Mouse (Mus musculus) intestine, embryonic 15.5 days (tissue): ENCODE data around the gene Cdt1. TPM values are rescaled to one million over a fixed set of nuclear protein-coding genes. Genes with fewer than 3 reads are reported as not detected.

ENCODE experiments used
- ATAC-seq: fragments of 200-750 bp; cut with Nextera tagmentation; 2 replicates; pipeline ENCODE4 v1.8.0; 2017; ENCODE audit warnings: moderate TSS enrichment, moderate library complexity
- H3K27ac ChIP-seq: fragments of 300-500 bp; sonication (generic); 2 replicates; pipeline ENCODE4 v1.5.1; 2015; ENCODE audit warnings: mild to moderate bottlenecking, inconsistent platforms
- H3K27me3 ChIP-seq: fragments of 300-500 bp; sonication (generic); replicated peaks from 2 replicates; pipeline ENCODE4 v1.6.1; 2015; ENCODE audit warnings: inconsistent platforms
- H3K36me3 ChIP-seq: fragments of 300-500 bp; sonication (generic); 2 replicates; pipeline ENCODE4 v1.6.1; 2015; ENCODE audit warnings: inconsistent platforms
- H3K4me1 ChIP-seq: fragments of 300-500 bp; sonication (generic); replicated peaks from 2 replicates; pipeline ENCODE4 v1.6.1; 2015; ENCODE audit warnings: inconsistent platforms
- H3K4me2 ChIP-seq: fragments of 300-500 bp; sonication (generic); replicated peaks from 2 replicates; pipeline ENCODE4 v1.6.1; 2015; ENCODE audit warnings: mild to moderate bottlenecking, inconsistent platforms
- H3K4me3 ChIP-seq: fragments of 300-500 bp; sonication (generic); replicated peaks from 2 replicates; pipeline ENCODE4 v1.5.1; 2015; ENCODE audit warnings: inconsistent platforms
- H3K9ac ChIP-seq: fragments of 300-500 bp; sonication (generic); 2 replicates; pipeline ENCODE4 v1.6.1; 2015; ENCODE audit warnings: inconsistent platforms
- H3K9me3 ChIP-seq: fragments of 300-500 bp; sonication (generic); 2 replicates; pipeline ENCODE4 v1.6.1; 2016; ENCODE audit warnings: inconsistent platforms
- WGBS: fragments of 180-500 bp; shearing (Covaris S2); methylation state at CpG from one replicate; pipeline ENCODE4 v1.1.7; 2015; 5-methylcytosine and 5-hydroxymethylcytosine counted together
- polyA plus RNA-seq: library from polyadenylated mRNA; unstranded; fragments of >200 nt; fragmentation: Nextera tagmentation; extraction: Ambion mirVana; gene quantifications from 2 replicates; pipeline ENCODE4 v1.2.1, GENCODE M21; 2015

Cdt1 gene
- polyA plus RNA-seq, 1 experiment from 2014 or later = 41.8 TPM

GRCm38 (mm10) chr8:122551265-122552051 is 16.4 kb upstream of the Cdt1 start, which contains the start of gene Piezo1:
Piezo1 (minus strand) TSS chr8:122551329.
- H3K27me3 ChIP-seq = no peaks in the 10 kb centered on the region
- H3K4me1 ChIP-seq = peaks cover 48% of the 10 kb centered on the region
- no peaks in the 10 kb centered on the region for H3K9me3 ChIP-seq
- peak within 1 kb of the TSS; percentile 90 for H3K27ac ChIP-seq
- peak within 1 kb of the TSS; percentile 92 for H3K4me2 ChIP-seq
- WGBS = 12% methylated on average over 44 of the region's 56 CpGs
- H3K36me3 ChIP-seq = no peaks in the 10 kb centered on the region
- peak; percentile 89 for ATAC-seq
- H3K4me3 ChIP-seq = peak within 1 kb of the TSS; percentile 87
- H3K9ac ChIP-seq = peak within 1 kb of the TSS; percentile 85

GRCm38 (mm10) chr8:122554786-122555185 is 13.0 kb upstream of the Cdt1 start:
- Histone ChIP-seq H3K36me3 (no peaks in the 10 kb centered on the region), H3K9me3 (no peaks in the 10 kb centered on the region), H3K4me1 (peaks cover 30% of the 10 kb centered on the region), H3K27me3 (no peaks in the 10 kb centered on the region), H3K27ac (no peak overlapping the region), H3K4me2 (no peak overlapping the region), H3K4me3 (no peak overlapping the region), H3K9ac (no peak overlapping the region)
- no peak for ATAC-seq
- WGBS = 69% methylated on average over 6 of the region's 6 CpGs

GRCm38 (mm10) chr8:122556030-122557009 is 11.5 kb upstream of the Cdt1 start:
- Histone ChIP-seq H3K27ac (peak overlapping the region; percentile 73), H3K4me1 (peaks cover 24% of the 10 kb centered on the region; the same call in 1 of the 2 replicates), H3K9ac (0 out of 2 replicates have a peak overlapping the region, but pooled peaks have one; percentile 1), H3K9me3 (no peaks in the 10 kb centered on the region), H3K27me3 (no peaks in the 10 kb centered on the region), H3K36me3 (no peaks in the 10 kb centered on the region), H3K4me2 (peak overlapping the region; percentile 17), H3K4me3 (no peak overlapping the region)
- ATAC-seq = peak; percentile 44
- 63% methylated on average over 12 of the region's 12 CpGs for WGBS

- WGBS = 35% methylated on average over 10 of the region's 10 CpGs
- peak overlapping the region; percentile 17 for H3K4me2 ChIP-seq
- H3K36me3 ChIP-seq = no peaks in the 10 kb centered on the region
- peak overlapping the region; percentile 25; the same call in 1 of the 2 replicates for H3K27ac ChIP-seq
- peaks cover 21% of the 10 kb centered on the region; the same call in 1 of the 2 replicates for H3K4me1 ChIP-seq
- H3K9me3 ChIP-seq = no peaks in the 10 kb centered on the region
- H3K4me3 ChIP-seq = no peak overlapping the region
- H3K27me3 ChIP-seq = no peaks in the 10 kb centered on the region
- ATAC-seq = peak; percentile 39; the same call in 1 of the 2 replicates
- no peak overlapping the region for H3K9ac ChIP-seq
Measured at GRCm38 (mm10) chr8:122557248-122558038, 10.4 kb upstream of the Cdt1 start.

- H3K4me2 ChIP-seq = no peak overlapping the region
- no peak overlapping the region for H3K9ac ChIP-seq
- 17% methylated on average over 12 of the region's 12 CpGs for WGBS
- no peaks in the 10 kb centered on the region for H3K27me3 ChIP-seq
- H3K9me3 ChIP-seq = no peaks in the 10 kb centered on the region
- ATAC-seq = no peak; the same call in 1 of the 2 replicates
- no peak overlapping the region for H3K27ac ChIP-seq
- H3K4me3 ChIP-seq = no peak overlapping the region
- H3K36me3 ChIP-seq = no peaks in the 10 kb centered on the region
- peaks cover 21% of the 10 kb centered on the region; the same call in 1 of the 2 replicates for H3K4me1 ChIP-seq
Measured at GRCm38 (mm10) chr8:122558671-122559349, 9.0 kb upstream of the Cdt1 start.

GRCm38 (mm10) chr8:122561199-122561598 is 6.6 kb upstream of the Cdt1 start:
- ATAC-seq = no peak
- Histone ChIP-seq H3K4me3 (no peak overlapping the region), H3K27ac (no peak overlapping the region), H3K27me3 (no peaks in the 10 kb centered on the region), H3K4me1 (peaks cover 17% of the 10 kb centered on the region), H3K9me3 (no peaks in the 10 kb centered on the region), H3K36me3 (no peaks in the 10 kb centered on the region), H3K4me2 (no peak overlapping the region), H3K9ac (no peak overlapping the region)
- WGBS = 77% methylated on average over 5 of the region's 5 CpGs

GRCm38 (mm10) chr8:122564363-122565352 is 3.2 kb upstream of the Cdt1 start:
- H3K4me2 ChIP-seq = 0 out of 2 replicates have a peak overlapping the region, but pooled peaks have one; percentile 4

GRCm38 (mm10) chr8:122566766-122567165 is 1.0 kb upstream of the Cdt1 start:
- Histone ChIP-seq H3K27ac (peak overlapping the region; percentile 93), H3K9me3 (no peaks in the 10 kb centered on the region), H3K27me3 (no peaks in the 10 kb centered on the region), H3K4me1 (peaks cover 22% of the 10 kb centered on the region), H3K36me3 (peaks cover 21% of the 10 kb centered on the region), H3K9ac (peak overlapping the region; percentile 75), H3K4me3 (peak overlapping the region; percentile 81), H3K4me2 (peak overlapping the region; percentile 70)
- 33% methylated on average over 6 of the region's 6 CpGs for WGBS
- ATAC-seq = peak; percentile 3

More at GRCm38 (mm10) chr8:122564363-122565352, 3.2 kb upstream of the Cdt1 start:
- Histone ChIP-seq H3K36me3 (peaks cover under 1% of the 10 kb centered on the region; the same call in 1 of the 2 replicates), H3K27me3 (no peaks in the 10 kb centered on the region), H3K9ac (no peak overlapping the region), H3K4me1 (peaks cover 18% of the 10 kb centered on the region), H3K4me3 (no peak overlapping the region), H3K27ac (no peak overlapping the region), H3K9me3 (no peaks in the 10 kb centered on the region)
- no peak for ATAC-seq
- WGBS = 75% methylated on average over 25 of the region's 25 CpGs

GRCm38 (mm10) chr8:122568109-122568504 is 292 bp downstream of the Cdt1 start:
- Histone ChIP-seq H3K36me3 (peaks cover 31% of the 10 kb centered on the region), H3K4me2 (peak overlapping the region; percentile 70), H3K27me3 (no peaks in the 10 kb centered on the region), H3K9ac (peak overlapping the region; percentile 84), H3K4me1 (peaks cover 25% of the 10 kb centered on the region), H3K9me3 (no peaks in the 10 kb centered on the region), H3K4me3 (peak overlapping the region; percentile 81), H3K27ac (peak overlapping the region; percentile 90)
- peak; percentile 42 for ATAC-seq
- WGBS = 1% methylated on average over 34 of the region's 34 CpGs

GRCm38 (mm10) chr8:122568881-122569309 is 1.1 kb downstream of the Cdt1 start:
- no peak for ATAC-seq
- WGBS = 10% methylated on average over 10 of the region's 10 CpGs
- peaks cover 26% of the 10 kb centered on the region for H3K4me1 ChIP-seq
- H3K9ac ChIP-seq = peak overlapping the region; percentile 84
- peak overlapping the region; percentile 70 for H3K4me2 ChIP-seq
- H3K4me3 ChIP-seq = peak overlapping the region; percentile 81
- H3K27ac ChIP-seq = no peak overlapping the region
- no peaks in the 10 kb centered on the region for H3K27me3 ChIP-seq
- H3K9me3 ChIP-seq = no peaks in the 10 kb centered on the region
- peaks cover 31% of the 10 kb centered on the region for H3K36me3 ChIP-seq
